Mouse (Mus musculus) embryonic stem cell, embryonic (primary cell): ENCODE results near the gene Lcor.

Experiments
- CTCF ChIA-PET, 4 experiments: fragments of 300-600 bp in 2 of 4; fragments of 350-600 bp in 2 of 4; sonication (Branson Sonifier 250); formaldehyde crosslinking; loops; one replicate each; lab custom pipeline; 2022; ENCODE audit warnings: inconsistent platforms in 2 of 4; lab: Charles Lee
- POLR2A ChIA-PET, 4 experiments: fragments of 300-600 bp in 2 of 4; fragments of 350-600 bp in 2 of 4; sonication (Branson Sonifier 250); formaldehyde crosslinking; loops; one replicate each; lab custom pipeline; 2022; ENCODE audit warnings: antibody characterized with exemption in 4 of 4, inconsistent platforms in 1 of 4; lab: Charles Lee

Gene Lcor

GRCm38 (mm10) chr19:41482190-41482908 lies at the start of gene Lcor:
Lcor (plus strand) TSS chr19:41482637.
- ChIA-PET CTCF (interaction anchor here in 3 of 4 experiments (0.6 to 1.2 kb wide), 5 partner anchors 27 to 524 kb away, joined by 3 to 8 read pairs (median 3); no protein-coding TSS in a partner anchor), POLR2A (interaction anchor here in 3 of 4 experiments (1.0 to 3.6 kb wide), 12 partner anchors 9 to 168 kb away, joined by 4 to 17 read pairs (median 6); no protein-coding TSS in a partner anchor)

- CTCF ChIA-PET: interaction anchor here in 2 of 4 experiments (0.6 to 0.7 kb wide), 3 partner anchors 14 to 601 kb away, joined by 3 read pairs; partner anchors contain the start of gene Ankrd2 (in 1 of the 2)
- POLR2A ChIA-PET: interaction anchor here in 3 of 4 experiments (0.6 to 1.3 kb wide), 3 partner anchors 9 to 206 kb away, joined by 3 to 5 read pairs (median 3); no protein-coding TSS in a partner anchor
Observed at GRCm38 (mm10) chr19:41435366-41435765, 47.1 kb upstream of the Lcor start.

GRCm38 (mm10) chr19:41436461-41436860 lies 46.0 kb upstream of the Lcor start:
- ChIA-PET CTCF (interaction anchor here in 1 of 4 experiments (0.7 kb wide), 1 partner anchor 162 kb away, joined by 7 read pairs; no protein-coding TSS in a partner anchor), POLR2A (interaction anchor here in 1 of 4 experiments (0.7 kb wide), 1 partner anchor 674 kb away, joined by 3 read pairs; no protein-coding TSS in a partner anchor)

GRCm38 (mm10) chr19:41438953-41439352 lies 43.5 kb upstream of the Lcor start:
- ChIA-PET POLR2A (interaction anchor here in 1 of 4 experiments (0.6 kb wide), 1 partner anchor 153 kb away, joined by 3 read pairs; no protein-coding TSS in a partner anchor), CTCF (no interaction called here)

GRCm38 (mm10) chr19:41441446-41441845 lies 41.0 kb upstream of the Lcor start:
- ChIA-PET CTCF (interaction anchor here in 3 of 4 experiments (0.6 to 1.8 kb wide), 10 partner anchors 11 to 695 kb away, joined by 3 to 9 read pairs (median 3); no protein-coding TSS in a partner anchor), POLR2A (interaction anchor here (0.6 to 5.6 kb wide), 15 partner anchors 10 to 881 kb away, joined by 3 to 59 read pairs (median 6); partner anchors contain the start of genes Pik3ap1 (in 2 of the 4) and Lcor (in 1 of the 4))

GRCm38 (mm10) chr19:41441911-41442607 lies 40.4 kb upstream of the Lcor start:
- ChIA-PET CTCF (interaction anchor here (0.5 to 3.1 kb wide), 61 partner anchors 9 to 700 kb away, joined by 3 to 18 read pairs (median 4); partner anchors contain the start of genes Pik3ap1 (in 2 of the 4) and Gm340 (in 1 of the 4)), POLR2A (interaction anchor here (0.6 to 5.6 kb wide), 22 partner anchors 9 to 787 kb away, joined by 3 to 59 read pairs (median 5); partner anchors contain the start of genes Pik3ap1 (in 2 of the 4) and Lcor (in 1 of the 4))

GRCm38 (mm10) chr19:41442608-41442969 lies 39.8 kb upstream of the Lcor start:
- CTCF ChIA-PET: interaction anchor here (0.5 to 3.1 kb wide), 56 partner anchors 8 to 700 kb away, joined by 3 to 18 read pairs (median 3); partner anchors contain the start of genes Pik3ap1 (in 2 of the 4) and Gm340 (in 1 of the 4)
- POLR2A ChIA-PET: interaction anchor here (0.5 to 5.6 kb wide), 18 partner anchors 9 to 186 kb away, joined by 3 to 59 read pairs (median 6); partner anchors contain the start of genes Pik3ap1 (in 2 of the 4) and Lcor (in 1 of the 4)

- ChIA-PET POLR2A (interaction anchor here in 3 of 4 experiments (0.6 to 5.6 kb wide), 28 partner anchors 8 to 613 kb away, joined by 3 to 59 read pairs (median 4); partner anchors contain the start of genes Arhgap19 (in 1 of the 3) and Lcor (in 1 of the 3)), CTCF (interaction anchor here (0.5 to 3.1 kb wide), 13 partner anchors 8 to 458 kb away, joined by 3 to 8 read pairs (median 3); partner anchors contain the start of gene Pik3ap1 (in 1 of the 4))
Observed at GRCm38 (mm10) chr19:41444491-41444890, 37.9 kb upstream of the Lcor start.

GRCm38 (mm10) chr19:41445013-41445610 lies 37.3 kb upstream of the Lcor start:
- POLR2A ChIA-PET: interaction anchor here in 3 of 4 experiments (0.8 to 5.6 kb wide), 21 partner anchors 7 to 356 kb away, joined by 3 to 59 read pairs (median 5); partner anchors contain the start of genes Arhgap19 (in 1 of the 3) and Lcor (in 1 of the 3)
- CTCF ChIA-PET: interaction anchor here in 3 of 4 experiments (0.6 to 3.1 kb wide), 8 partner anchors 10 to 457 kb away, joined by 3 to 8 read pairs (median 4); partner anchors contain the start of gene Pik3ap1 (in 1 of the 3)

- CTCF ChIA-PET: no interaction called here
- POLR2A ChIA-PET: interaction anchor here in 2 of 4 experiments (0.8 to 5.6 kb wide), 6 partner anchors 9 to 35 kb away, joined by 3 to 59 read pairs (median 28); no protein-coding TSS in a partner anchor
Observed at GRCm38 (mm10) chr19:41445723-41446122, 36.7 kb upstream of the Lcor start.

GRCm38 (mm10) chr19:41447166-41447565 lies 35.3 kb upstream of the Lcor start:
- ChIA-PET CTCF (interaction anchor here in 2 of 4 experiments (0.6 to 1.1 kb wide), 2 partner anchors 319 to 614 kb away, joined by 3 to 4 read pairs; no protein-coding TSS in a partner anchor), POLR2A (interaction anchor here in 1 of 4 experiments (1.2 kb wide), 1 partner anchor 32 kb away, joined by 3 read pairs; no protein-coding TSS in a partner anchor)

- CTCF ChIA-PET: interaction anchor here in 2 of 4 experiments (0.6 to 1.1 kb wide), 2 partner anchors 130 to 319 kb away, joined by 3 to 4 read pairs; no protein-coding TSS in a partner anchor
Observed at GRCm38 (mm10) chr19:41447760-41448159, 34.7 kb upstream of the Lcor start.

GRCm38 (mm10) chr19:41449415-41450075 lies 32.9 kb upstream of the Lcor start:
- ChIA-PET POLR2A (interaction anchor here in 3 of 4 experiments (0.7 to 3.6 kb wide), 4 partner anchors 7 to 153 kb away, joined by 3 to 18 read pairs (median 4); no protein-coding TSS in a partner anchor), CTCF (no interaction called here)

More at GRCm38 (mm10) chr19:41447760-41448159, 34.7 kb upstream of the Lcor start:
- POLR2A ChIA-PET: interaction anchor here in 1 of 4 experiments (1.2 kb wide), 1 partner anchor 32 kb away, joined by 3 read pairs; no protein-coding TSS in a partner anchor

- POLR2A ChIA-PET: interaction anchor here in 2 of 4 experiments (1.5 to 6.3 kb wide), 3 partner anchors 8 to 10 kb away, joined by 7 to 59 read pairs (median 18); no protein-coding TSS in a partner anchor
- CTCF ChIA-PET: interaction anchor here in 2 of 4 experiments (0.8 to 1.7 kb wide), 4 partner anchors 8 to 11 kb away, joined by 3 to 5 read pairs (median 4); no protein-coding TSS in a partner anchor
Observed at GRCm38 (mm10) chr19:41452166-41452565, 30.3 kb upstream of the Lcor start.

GRCm38 (mm10) chr19:41454601-41455000 lies 27.8 kb upstream of the Lcor start:
- POLR2A ChIA-PET: interaction anchor here in 3 of 4 experiments (1.0 to 6.3 kb wide), 17 partner anchors 10 to 381 kb away, joined by 3 to 59 read pairs (median 7); partner anchors contain the start of gene Tm9sf3 (in 1 of the 3)
- CTCF ChIA-PET: interaction anchor here (0.6 to 1.5 kb wide), 4 partner anchors 10 to 310 kb away, joined by 3 to 5 read pairs (median 4); no protein-coding TSS in a partner anchor
